19 mouse cellular contexts compared by ENCODE assay signal in the genomic region with DNA sequence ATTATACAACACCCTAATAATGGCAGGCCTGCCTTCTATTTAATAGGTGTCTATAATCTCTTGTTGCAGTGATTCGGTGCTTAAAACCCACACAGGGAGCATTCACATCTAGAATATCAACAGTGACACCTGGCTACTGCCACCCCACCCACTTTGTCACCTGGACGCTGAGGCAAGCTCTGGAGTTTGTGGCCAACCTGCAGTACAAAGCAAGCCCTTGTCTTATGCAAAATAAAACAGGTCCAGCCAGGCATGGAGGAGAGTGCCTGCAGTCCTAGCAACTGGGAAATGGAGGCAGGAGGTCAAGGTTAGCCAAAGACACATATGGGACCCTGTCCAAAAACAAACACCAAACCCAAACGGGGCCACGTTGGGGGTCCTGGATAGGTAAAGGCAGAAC. TPM values are rescaled to one million over a fixed set of nuclear protein-coding genes. Genes with fewer than 3 reads are reported as not detected.
A peak's percentile ranks its signal among the peaks of the same experiment; 100 is the strongest.
DNase-seq lines count a peak whose midpoint lies in the region; ATAC-seq and TF ChIP-seq lines count a peak whose summit lies in the region.
"Had no signal": no experiment of that assay in that cellular context is flagged by ENCODE, and none has a peak within 500 bp of the region (broad histone marks: within the 10 kb centered on the region; RNA-seq: fewer than 3 reads in every experiment).

No protein-coding gene starts in this region.

- peak overlapping the region; percentile 77; the same call in 1 of the 2 replicates for H3K4me2 ChIP-seq in kidney, embryonic 15.5 days
- no peak overlapping the region for H3K4me2 ChIP-seq in kidney, embryonic 16.5 days (replicated peaks; ENCODE audit: low read depth, low read length)
- H3K4me2 ChIP-seq in stomach, embryonic 14.5 days (replicated peaks; ENCODE audit: low read depth, low read length) = peak overlapping the region; percentile 71; the same call in 1 of the 2 replicates

- H3K27ac ChIP-seq in kidney, embryonic 15.5 days = no peak overlapping the region
- no peak overlapping the region for H3K27ac ChIP-seq in kidney, embryonic 16.5 days (ENCODE audit: low read length)
- H3K27ac ChIP-seq in stomach, embryonic 14.5 days (ENCODE audit: low read length) = no peak overlapping the region
- H3K27ac ChIP-seq: hindbrain, postnatal 0 days; limb, embryonic 15.5 days; neural tube, embryonic 13.5 days had no signal

- no peak overlapping the region for H3K9ac ChIP-seq in kidney, embryonic 15.5 days
- no peak overlapping the region for H3K9ac ChIP-seq in kidney, embryonic 16.5 days (replicated peaks; ENCODE audit: low read length)
- no peak overlapping the region for H3K9ac ChIP-seq in stomach, embryonic 14.5 days (replicated peaks; ENCODE audit: low read depth, low read length)
- H3K9ac ChIP-seq: forebrain, postnatal 0 days; heart, embryonic 12.5 days had no signal

- ATAC-seq in kidney, embryonic 15.5 days (replicated peaks; ENCODE audit: low FRiP score) = no peak
- ATAC-seq in kidney, embryonic 16.5 days (ENCODE audit: low FRiP score, low TSS enrichment) = no peak
- no peak for ATAC-seq in stomach, embryonic 14.5 days (ENCODE audit: insufficient number of reproducible peaks, insufficient read depth, low FRiP score, low read depth)
- no peak for ATAC-seq in activated CD4-positive, CD25-positive, alpha-beta regulatory T cell, adult 4 months
- ATAC-seq: forebrain, postnatal 0 days; hindbrain, postnatal 0 days had no signal

- H3K4me3 ChIP-seq in kidney, embryonic 15.5 days (replicated peaks) = no peak overlapping the region
- no peak overlapping the region for H3K4me3 ChIP-seq in kidney, embryonic 16.5 days (ENCODE audit: low read length)
- H3K4me3 ChIP-seq in E14TG2a.4 (replicated peaks; ENCODE audit: low read length) = peak overlapping the region; percentile 93
- no peak overlapping the region for H3K4me3 ChIP-seq in stomach, embryonic 14.5 days (ENCODE audit: low read depth, low read length)

- peaks cover 23% of the 10 kb centered on the region for H3K4me1 ChIP-seq in kidney, embryonic 15.5 days
- H3K4me1 ChIP-seq in kidney, embryonic 16.5 days (ENCODE audit: insufficient read depth, low read length) = peaks cover 22% of the 10 kb centered on the region
- peaks cover 37% of the 10 kb centered on the region for H3K4me1 ChIP-seq in E14TG2a.4 (replicated peaks; ENCODE audit: low read depth, low read length)
- peaks cover 13% of the 10 kb centered on the region; the same call in 1 of the 2 replicates for H3K4me1 ChIP-seq in stomach, embryonic 14.5 days (ENCODE audit: control insufficient read depth, insufficient read depth, low read length)

- H3K36me3 ChIP-seq in kidney, embryonic 15.5 days = peaks cover 27% of the 10 kb centered on the region
- H3K36me3 ChIP-seq in kidney, embryonic 16.5 days (ENCODE audit: insufficient read depth, low read length) = peaks cover 3% of the 10 kb centered on the region; the same call in 1 of the 2 replicates
- peaks cover 37% of the 10 kb centered on the region for H3K36me3 ChIP-seq in E14TG2a.4 (ENCODE audit: insufficient read depth, low read length)
- peaks cover 10% of the 10 kb centered on the region; the same call in 1 of the 2 replicates for H3K36me3 ChIP-seq in stomach, embryonic 14.5 days (ENCODE audit: control insufficient read depth, insufficient read depth, low read length)

- 81% methylated on average over 4 of the region's 4 CpGs for WGBS in kidney, embryonic 15.5 days
- 78% methylated on average over 4 of the region's 4 CpGs for WGBS in kidney, embryonic 16.5 days
- 69% methylated on average over 4 of the region's 4 CpGs for WGBS in stomach, embryonic 14.5 days

- no peaks in the 10 kb centered on the region for H3K27me3 ChIP-seq in kidney, embryonic 15.5 days
- H3K27me3 ChIP-seq in kidney, embryonic 16.5 days (ENCODE audit: insufficient read depth, low read length) = no peaks in the 10 kb centered on the region
- H3K27me3 ChIP-seq in E14TG2a.4 (ENCODE audit: insufficient read depth, low read length) = no peaks in the 10 kb centered on the region; the same call in 1 of the 2 replicates
- no peaks in the 10 kb centered on the region for H3K27me3 ChIP-seq in stomach, embryonic 14.5 days (ENCODE audit: control insufficient read depth, insufficient read depth, low read length)
- H3K27me3 ChIP-seq: heart, embryonic 12.5 days; limb, embryonic 15.5 days; neural tube, embryonic 13.5 days had no signal

- peak; percentile 65 for DNase-seq in gonadal fat pad, adult 2 months (ENCODE audit: low read depth)
- no peak for DNase-seq in spleen, adult 18-20 months
- DNase-seq: cerebellum, postnatal 25 days; forebrain, postnatal 0 days; heart, postnatal 36 days; kidney, adult 9 months; lung, postnatal 10 days; right cerebral cortex, postnatal 25 days; thymus, adult 2 months had no signal

- H3K9me3 ChIP-seq in kidney, embryonic 15.5 days (replicated peaks) = no peaks in the 10 kb centered on the region
- H3K9me3 ChIP-seq in kidney, embryonic 16.5 days (ENCODE audit: low read length) = no peaks in the 10 kb centered on the region
- H3K9me3 ChIP-seq in E14TG2a.4 (ENCODE audit: low read length) = no peaks in the 10 kb centered on the region
- H3K9me3 ChIP-seq in stomach, embryonic 14.5 days (ENCODE audit: control insufficient read depth, low read depth, low read length) = no peaks in the 10 kb centered on the region
- H3K9me3 ChIP-seq: heart, embryonic 12.5 days; limb, embryonic 15.5 days; neural tube, embryonic 13.5 days had no signal

- TF ChIP-seq CTCF in E14TG2a.4 (conservative IDR thresholded peaks at IDR 0.05; ENCODE audit: low read length) = no peak

RNA-seq across cellular contexts. Expression of gene Coq2, which starts 2.5 kb away (rescaled TPM):
- 60.8 and 62.5 TPM in 2 replicates for polyA plus RNA-seq in kidney, embryonic 15.5 days (2015; fragmentation: Nextera tagmentation; extraction: Ambion mirVana)
- 68.5 and 70.3 TPM in 2 replicates for polyA plus RNA-seq in kidney, embryonic 16.5 days (2015; fragmentation: Nextera tagmentation; extraction: Ambion mirVana)
- polyA plus RNA-seq in gonadal fat pad, adult 2 months (2012; rRNA removed) = 95.5 and 104 TPM in 2 replicates
- 67.9 and 75.2 TPM in 2 replicates for polyA plus RNA-seq in stomach, embryonic 14.5 days (2014; fragmentation: Nextera tagmentation; extraction: Ambion mirVana)
- 1 to 10 TPM; 8.2 to 9.2 TPM for polyA plus RNA-seq in activated CD4-positive, CD25-positive, alpha-beta regulatory T cell, adult 4 months (2017; shearing (Covaris generic))

RNA-seq across cellular contexts. Expression of gene Hpse, which starts 47.1 kb away (rescaled TPM):
- polyA plus RNA-seq in kidney, embryonic 15.5 days (2015; fragmentation: Nextera tagmentation; extraction: Ambion mirVana) = 3.3 and 4.2 TPM in 2 replicates
- polyA plus RNA-seq in kidney, embryonic 16.5 days (2015; fragmentation: Nextera tagmentation; extraction: Ambion mirVana) = 4.0 and 4.5 TPM in 2 replicates
- 1.3 and 1.9 TPM in 2 replicates for polyA plus RNA-seq in gonadal fat pad, adult 2 months (2012; rRNA removed)
- 4.9 and 6.5 TPM in 2 replicates for polyA plus RNA-seq in stomach, embryonic 14.5 days (2014; fragmentation: Nextera tagmentation; extraction: Ambion mirVana)
- polyA plus RNA-seq in activated CD4-positive, CD25-positive, alpha-beta regulatory T cell, adult 4 months (2017; shearing (Covaris generic)) = 1 to 10 TPM in 1 of 2 experiments, under 1 TPM in 1; 0.62 to 1.4 TPM
- polyA plus RNA-seq: erythroblast, embryonic 14.5 days had no signal
